Mouse (Mus musculus): ENCODE measurements at regions not wholly inside any gene's neighbourhood (a gene's known extent, or its start where the extent isn't known, plus 50 kb on each side); places are given as distances from the start of the nearest gene placed in this dataset.

DNA sequence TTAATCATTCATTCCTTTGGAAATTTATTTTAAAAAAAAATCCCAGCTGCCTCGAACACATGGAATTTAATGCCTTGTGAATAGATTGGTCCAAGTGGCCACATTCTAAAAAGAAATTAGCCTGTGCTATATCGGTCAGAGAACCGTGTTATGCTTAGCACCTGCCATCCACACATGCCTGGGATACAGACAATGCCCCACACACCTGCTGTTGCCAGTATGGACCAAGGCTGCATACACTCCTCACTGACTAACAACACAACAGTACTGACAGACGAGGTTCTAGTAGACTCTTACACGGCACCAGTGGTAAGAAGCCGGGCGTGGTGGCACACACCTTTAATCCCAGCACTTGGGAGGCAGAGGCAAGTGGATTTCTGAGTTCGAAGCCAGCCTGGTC lies 276.4 kb upstream of the Jmjd1c start:
- TF ChIP-seq POLR2A (IDR thresholded peaks at IDR 0.05; ENCODE audit: borderline replicate concordance, extremely low read depth, low read depth, low read length) (no peak), CTCF (IDR thresholded peaks at IDR 0.05; ENCODE audit: insufficient read depth, low read length) (no peak)

Data from lung, adult 2 months (tissue).